Mouse (Mus musculus): ENCODE results near the gene Rinl. TPM values are rescaled to one million over a fixed set of nuclear protein-coding genes. Genes with fewer than 3 reads are reported as not detected.

Rinl gene
- polyA plus RNA-seq, 1 experiment from 2014 or later = 5.6 TPM

Other genes with a start within 250 kb of the Rinl start
- not detected in 2 replicates for gene Sycn, start 248.1 kb upstream of the Rinl start, polyA plus RNA-seq (2014; fragmentation: Nextera tagmentation; extraction: Ambion mirVana)
- not detected in 2 replicates for gene Nccrp1, start 241.7 kb upstream of the Rinl start, polyA plus RNA-seq (2014; fragmentation: Nextera tagmentation; extraction: Ambion mirVana)
- gene Samd4b, start 190.8 kb upstream of the Rinl start, polyA plus RNA-seq (2014; fragmentation: Nextera tagmentation; extraction: Ambion mirVana) = 33.3 and 34.9 TPM in 2 replicates
- 48.3 and 60.7 TPM in 2 replicates for gene Pak4, start 190.8 kb upstream of the Rinl start, polyA plus RNA-seq (2014; fragmentation: Nextera tagmentation; extraction: Ambion mirVana)
- gene Acp7, start 157.6 kb upstream of the Rinl start, polyA plus RNA-seq (2014; fragmentation: Nextera tagmentation; extraction: Ambion mirVana) = not detected in 2 replicates
- 5.0 and 5.5 TPM in 2 replicates for gene Fbxo27, start 96.1 kb upstream of the Rinl start, polyA plus RNA-seq (2014; fragmentation: Nextera tagmentation; extraction: Ambion mirVana)
- gene Fbxo17, start 72.2 kb upstream of the Rinl start, polyA plus RNA-seq (2014; fragmentation: Nextera tagmentation; extraction: Ambion mirVana) = 7.2 and 8.1 TPM in 2 replicates
- 157 and 170 TPM in 2 replicates for gene Mrps12, start 47.1 kb upstream of the Rinl start, polyA plus RNA-seq (2014; fragmentation: Nextera tagmentation; extraction: Ambion mirVana)
- gene Sars2, start 47.0 kb upstream of the Rinl start, polyA plus RNA-seq (2014; fragmentation: Nextera tagmentation; extraction: Ambion mirVana) = 28.8 and 33.0 TPM in 2 replicates
- not detected in 2 replicates for gene Ccer2, start 32.8 kb upstream of the Rinl start, polyA plus RNA-seq (2014; fragmentation: Nextera tagmentation; extraction: Ambion mirVana)
- gene Sirt2, start 22.2 kb upstream of the Rinl start, polyA plus RNA-seq (2014; fragmentation: Nextera tagmentation; extraction: Ambion mirVana) = 49.7 and 56.7 TPM in 2 replicates
- gene Nfkbib, start 21.5 kb upstream of the Rinl start, polyA plus RNA-seq (2014; fragmentation: Nextera tagmentation; extraction: Ambion mirVana) = 39.2 and 43.9 TPM in 2 replicates
- 283 and 322 TPM in 2 replicates for gene Hnrnpl, start 19.6 kb downstream of the Rinl start, polyA plus RNA-seq (2014; fragmentation: Nextera tagmentation; extraction: Ambion mirVana)
- 134 and 150 TPM in 2 replicates for gene Ech1, start 36.2 kb downstream of the Rinl start, polyA plus RNA-seq (2014; fragmentation: Nextera tagmentation; extraction: Ambion mirVana)
- 3.8 and 3.9 TPM in 2 replicates for gene Lgals4, start 44.9 kb downstream of the Rinl start, polyA plus RNA-seq (2014; fragmentation: Nextera tagmentation; extraction: Ambion mirVana)
- gene Lgals7, start 74.9 kb downstream of the Rinl start, polyA plus RNA-seq (2014; fragmentation: Nextera tagmentation; extraction: Ambion mirVana) = 1.1 and 4.0 TPM in 2 replicates
- 0.51 and 0.64 TPM in 2 replicates for gene Capn12, start 92.5 kb downstream of the Rinl start, polyA plus RNA-seq (2014; fragmentation: Nextera tagmentation; extraction: Ambion mirVana)
- 176 and 239 TPM in 2 replicates for gene Actn4, start 173.4 kb downstream of the Rinl start, polyA plus RNA-seq (2014; fragmentation: Nextera tagmentation; extraction: Ambion mirVana)
- 458 and 497 TPM in 2 replicates for gene Eif3k, start 192.9 kb downstream of the Rinl start, polyA plus RNA-seq (2014; fragmentation: Nextera tagmentation; extraction: Ambion mirVana)
- gene Map4k1, start 193.1 kb downstream of the Rinl start, polyA plus RNA-seq (2014; fragmentation: Nextera tagmentation; extraction: Ambion mirVana) = 9.8 and 12.6 TPM in 2 replicates